Mouse (Mus musculus) forebrain, embryonic 12.5 days (tissue): ENCODE measurements around the gene Frg2f1. TPM values are rescaled to one million over a fixed set of nuclear protein-coding genes. Genes with fewer than 3 reads are reported as not detected.

Experiments
- ATAC-seq: fragments of 200-750 bp; cut with Nextera tagmentation; 2 replicates; pipeline ENCODE4 v1.8.0; 2017; ENCODE audit warnings: moderate TSS enrichment; ENCODE audit not compliant: low FRiP score
- H3K27ac ChIP-seq: fragments of 300-500 bp; sonication (generic); 2 replicates; pipeline ENCODE4 v1.5.1; 2016; ENCODE audit warnings: mild to moderate bottlenecking
- H3K27me3 ChIP-seq: fragments of 300-500 bp; sonication (generic); 2 replicates; pipeline ENCODE4 v1.6.1; 2016; ENCODE audit warnings: mild to moderate bottlenecking
- H3K36me3 ChIP-seq: fragments of 300-500 bp; sonication (generic); replicated peaks from 2 replicates; pipeline ENCODE4 v1.6.1; 2016; ENCODE audit warnings: mild to moderate bottlenecking
- H3K4me1 ChIP-seq: fragments of 300-500 bp; sonication (generic); 2 replicates; pipeline ENCODE4 v1.6.1; 2016
- H3K4me2 ChIP-seq: fragments of 300-500 bp; sonication (generic); 2 replicates; pipeline ENCODE4 v1.6.1; 2016; ENCODE audit warnings: mild to moderate bottlenecking, moderate library complexity
- H3K4me3 ChIP-seq: fragments of 300-500 bp; sonication (generic); replicated peaks from 2 replicates; pipeline ENCODE4 v1.5.1; 2016; ENCODE audit warnings: mild to moderate bottlenecking
- H3K9ac ChIP-seq: fragments of 300-500 bp; sonication (generic); 2 replicates; pipeline ENCODE4 v1.6.1; 2016; ENCODE audit warnings: mild to moderate bottlenecking
- H3K9me3 ChIP-seq: fragments of 300-500 bp; sonication (generic); 2 replicates; pipeline ENCODE4 v1.6.1; 2016
- WGBS: fragments of 180-500 bp; shearing (Covaris S2); methylation state at CpG from one replicate; pipeline ENCODE4 v1.1.7; 2016; 5-methylcytosine and 5-hydroxymethylcytosine counted together
- polyA plus RNA-seq: library from polyadenylated mRNA; unstranded; fragments of >200 nt; fragmentation: Nextera tagmentation; extraction: Ambion mirVana; gene quantifications from 2 replicates; pipeline ENCODE4 v1.2.1, GENCODE M21; 2016

Gene Frg2f1
- polyA plus RNA-seq, 1 experiment from 2014 or later, result 4.4 TPM

GRCm38 (mm10) chr4:119490806-119491205 lies 48.5 kb downstream of the Frg2f1 start:
- no peak for ATAC-seq
- Histone ChIP-seq H3K4me2 (no peak overlapping the region), H3K4me1 (peaks cover 6% of the 10 kb centered on the region), H3K4me3 (no peak overlapping the region), H3K9ac (no peak overlapping the region), H3K9me3 (no peaks in the 10 kb centered on the region; the same call in 1 of the 2 replicates), H3K36me3 (no peaks in the 10 kb centered on the region), H3K27me3 (peaks cover 20% of the 10 kb centered on the region), H3K27ac (no peak overlapping the region)
- WGBS, result 74% methylated on average over 3 of the region's 3 CpGs

GRCm38 (mm10) chr4:119489666-119490065 lies 49.7 kb downstream of the Frg2f1 start:
- no peaks in the 10 kb centered on the region; the same call in 1 of the 2 replicates for H3K9me3 ChIP-seq
- H3K36me3 ChIP-seq, result no peaks in the 10 kb centered on the region
- peaks cover 19% of the 10 kb centered on the region for H3K27me3 ChIP-seq
- H3K9ac ChIP-seq, result no peak overlapping the region
- WGBS, result 89% methylated on average over 10 of the region's 10 CpGs
- no peak overlapping the region for H3K4me2 ChIP-seq
- peaks cover 6% of the 10 kb centered on the region for H3K4me1 ChIP-seq
- no peak overlapping the region for H3K4me3 ChIP-seq
- H3K27ac ChIP-seq, result no peak overlapping the region
- ATAC-seq, result no peak

- H3K36me3 ChIP-seq, result no peaks in the 10 kb centered on the region
- no peaks in the 10 kb centered on the region for H3K4me1 ChIP-seq
- no peak overlapping the region for H3K4me3 ChIP-seq
- WGBS, result 80% methylated on average over 7 of the region's 7 CpGs
- H3K4me2 ChIP-seq, result no peak overlapping the region
- H3K9me3 ChIP-seq, result no peaks in the 10 kb centered on the region
- H3K27me3 ChIP-seq, result no peaks in the 10 kb centered on the region; the same call in 1 of the 2 replicates
- no peak overlapping the region for H3K9ac ChIP-seq
- no peak overlapping the region for H3K27ac ChIP-seq
- ATAC-seq, result no peak
Measured at GRCm38 (mm10) chr4:119484882-119485281, 54.4 kb downstream of the Frg2f1 start.

- 51% methylated on average over 9 of the region's 9 CpGs for whole genome bisulfite sequencing
- H3K4me3 ChIP-seq, result no peak overlapping the region
- no peaks in the 10 kb centered on the region for H3K9me3 ChIP-seq
Measured at GRCm38 (mm10) chr4:119483051-119483450, 56.3 kb downstream of the Frg2f1 start.

More at GRCm38 (mm10) chr4:119483051-119483450, 56.3 kb downstream of the Frg2f1 start:
- no peaks in the 10 kb centered on the region for H3K4me1 ChIP-seq
- H3K36me3 ChIP-seq, result no peaks in the 10 kb centered on the region
- no peak overlapping the region for H3K4me2 ChIP-seq
- H3K9ac ChIP-seq, result no peak overlapping the region
- no peaks in the 10 kb centered on the region; the same call in 1 of the 2 replicates for H3K27me3 ChIP-seq
- no peak overlapping the region for H3K27ac ChIP-seq
- no peak for ATAC-seq

Other genes starting within 250 kb of the Frg2f1 start
- gene Ybx1, start 244.9 kb downstream of the Frg2f1 start, polyA plus RNA-seq, result 1,255 and 1,318 TPM in 2 replicates
- 117 and 118 TPM in 2 replicates for gene Ppih, start 219.0 kb downstream of the Frg2f1 start, polyA plus RNA-seq
- 11.8 and 13.4 TPM in 2 replicates for gene Ccdc30, start 124.0 kb downstream of the Frg2f1 start, polyA plus RNA-seq
- gene Ppcs, start 117.1 kb downstream of the Frg2f1 start, polyA plus RNA-seq, result 19.5 and 21.0 TPM in 2 replicates
- gene Zmynd12, start 116.7 kb downstream of the Frg2f1 start, polyA plus RNA-seq, result 0.31 TPM in 1 of 2 replicates, not detected in the other
- 8.5 and 11.2 TPM in 2 replicates for gene Rimkla, start 46.9 kb downstream of the Frg2f1 start, polyA plus RNA-seq
- gene Foxj3, start 2.5 kb downstream of the Frg2f1 start, polyA plus RNA-seq, result 31.7 and 32.6 TPM in 2 replicates
- gene Guca2a, start 98.2 kb upstream of the Frg2f1 start, polyA plus RNA-seq, result not detected in 2 replicates
- not detected in 2 replicates for gene Guca2b, start 119.4 kb upstream of the Frg2f1 start, polyA plus RNA-seq
- gene Hivep3, start 194.3 kb upstream of the Frg2f1 start, polyA plus RNA-seq, result 3.2 and 4.2 TPM in 2 replicates